Mouse (Mus musculus): Measurements from ENCODE around the gene Bmper.

Bmper gene

DNA sequence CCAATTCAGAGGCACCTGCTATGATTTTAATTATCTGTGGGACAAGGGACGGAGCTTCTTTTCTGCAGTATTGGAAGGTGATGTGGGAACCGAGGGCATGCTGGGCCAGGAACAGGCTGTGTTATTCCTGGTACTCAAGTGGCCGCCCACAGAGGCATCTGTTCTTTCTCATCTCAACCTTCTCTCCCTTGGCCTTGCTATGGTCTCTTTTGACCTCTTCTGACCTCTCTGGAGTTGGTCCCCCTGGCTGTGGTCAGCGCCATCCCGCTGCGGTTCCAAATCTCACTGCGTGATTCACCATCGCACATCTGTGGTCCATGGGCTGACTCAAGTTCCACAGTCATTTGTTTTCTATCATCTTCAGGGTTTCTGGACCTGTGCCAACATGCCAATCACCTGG is 77.5 kb downstream of the Bmper start:
- no peak for DNase-seq (ENCODE audit: low spot score in 2 of 2)

DNA sequence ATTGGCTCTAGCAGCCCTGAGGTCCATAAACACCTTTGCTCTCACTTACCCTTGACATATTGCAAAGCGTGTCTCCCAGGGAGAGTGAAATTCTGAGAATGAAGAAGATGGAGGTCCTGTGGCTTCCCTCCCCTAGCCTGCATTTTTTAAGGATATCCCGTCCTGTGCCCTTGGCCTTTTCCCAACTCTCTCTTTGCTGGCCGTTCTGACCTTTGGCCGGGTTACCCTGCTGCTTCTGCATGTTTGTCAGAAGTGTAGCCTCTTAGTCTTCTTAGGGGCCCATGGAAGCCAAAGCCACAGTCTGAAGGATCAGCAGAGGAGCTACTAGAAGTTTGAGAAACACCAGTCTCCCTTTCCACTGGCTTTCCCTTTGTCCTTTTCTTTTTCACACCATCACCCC is 82.8 kb downstream of the Bmper start:
- DNase-seq (ENCODE audit: low spot score in 2 of 2), result no peak

DNA sequence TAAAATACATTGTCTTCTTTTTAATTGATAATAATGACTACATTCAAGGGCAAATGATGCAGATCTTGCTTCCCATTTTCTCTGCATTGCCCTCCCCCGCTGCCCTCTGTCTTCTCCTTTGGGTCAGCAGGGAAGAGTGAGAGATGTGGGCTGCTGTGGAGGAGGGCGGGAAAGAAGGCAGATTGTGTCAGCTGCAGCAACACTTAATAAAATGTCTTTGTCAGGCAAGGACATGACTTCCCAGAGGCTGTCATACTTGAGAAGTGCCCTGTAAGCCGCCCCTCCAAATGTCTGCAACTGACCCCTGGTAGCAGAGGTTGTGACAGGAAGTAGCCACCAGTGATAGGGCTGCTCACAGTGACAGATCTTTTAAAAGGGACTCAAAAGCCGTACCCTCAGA is 83.3 kb downstream of the Bmper start:
- DNase-seq (ENCODE audit: low spot score in 2 of 2), result no peak

DNA sequence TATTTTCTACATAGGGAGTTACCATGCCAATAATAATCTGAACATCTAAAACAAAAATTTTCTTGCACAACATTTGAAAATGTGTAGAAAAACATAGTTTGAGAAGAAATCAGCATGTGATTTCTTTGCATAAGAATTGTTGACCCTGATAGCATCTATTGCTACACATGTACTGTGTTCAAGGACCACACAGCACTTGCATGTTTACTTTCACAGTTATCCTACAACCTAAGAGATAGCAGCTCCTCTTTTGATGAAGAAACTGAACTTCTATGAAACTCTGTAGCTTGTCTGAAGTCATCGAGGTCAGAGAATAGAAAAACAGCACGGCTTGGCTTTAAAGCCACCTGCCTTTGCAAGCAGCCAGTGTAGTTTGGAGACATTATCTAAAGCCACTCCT is 85.0 kb downstream of the Bmper start:
- no peak for DNase-seq (ENCODE audit: low spot score in 2 of 2)

DNA sequence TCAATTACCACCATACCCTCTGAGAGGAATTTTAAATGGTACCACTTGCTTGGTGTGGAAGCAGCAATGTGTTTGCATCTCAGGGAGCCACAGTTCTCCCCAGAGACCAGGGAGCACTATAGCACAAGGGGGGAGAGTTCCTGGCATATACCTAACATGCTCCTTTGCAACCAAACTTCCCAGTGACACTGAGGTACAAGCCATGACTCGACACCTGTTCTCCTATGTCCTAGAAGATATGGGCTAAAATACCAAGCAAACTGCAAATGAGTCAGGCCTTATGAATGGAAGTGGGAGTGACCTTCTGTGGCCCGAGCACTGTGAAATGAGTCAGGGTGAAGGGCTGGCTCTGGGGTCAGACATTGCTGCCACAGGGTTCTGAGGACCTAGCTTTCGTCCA is 88.1 kb downstream of the Bmper start:
- DNase-seq (ENCODE audit: low spot score in 2 of 2), result no peak

DNA sequence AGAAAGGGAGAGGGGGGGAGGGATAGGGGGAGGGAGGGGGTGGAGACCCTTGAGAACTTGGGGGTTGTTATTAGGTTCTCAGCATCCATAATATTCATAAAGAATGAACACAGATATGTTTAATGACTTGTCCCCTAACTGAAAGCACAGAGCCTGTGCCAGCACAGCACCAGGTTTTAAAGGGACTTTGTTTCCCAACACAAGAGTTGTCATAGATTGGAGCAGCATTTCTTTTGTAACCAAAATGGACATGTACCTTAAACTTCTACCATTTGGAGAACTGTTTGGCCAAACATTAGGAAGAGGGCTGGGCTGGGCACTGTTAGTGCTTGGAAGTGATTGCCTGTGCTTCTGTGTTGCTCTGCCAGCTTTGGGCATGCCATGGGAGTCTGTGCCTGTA is 89.1 kb downstream of the Bmper start:
- DNase-seq (ENCODE audit: low spot score in 2 of 2), result no peak

DNA sequence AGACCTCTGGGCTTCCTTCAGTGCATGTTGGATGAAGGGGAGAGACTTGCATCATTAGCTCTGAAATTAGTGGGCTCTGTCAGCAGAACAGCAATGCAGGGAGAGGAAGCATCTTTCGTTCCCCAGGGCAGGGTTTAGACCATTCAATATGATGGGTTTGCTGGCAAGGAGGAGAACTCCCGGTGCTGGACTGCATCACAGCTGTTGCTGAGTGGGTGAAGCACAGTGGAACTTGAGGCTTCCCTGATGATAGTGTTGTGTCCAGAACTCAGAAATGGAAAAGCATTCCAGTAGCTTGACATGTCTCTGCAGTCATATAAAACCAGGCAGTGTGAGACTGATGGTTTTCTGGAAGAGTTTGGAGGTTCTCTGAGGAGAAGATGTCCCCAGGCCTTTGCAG is 90.0 kb downstream of the Bmper start:
- DNase-seq (ENCODE audit: low spot score in 2 of 2), result no peak

DNA sequence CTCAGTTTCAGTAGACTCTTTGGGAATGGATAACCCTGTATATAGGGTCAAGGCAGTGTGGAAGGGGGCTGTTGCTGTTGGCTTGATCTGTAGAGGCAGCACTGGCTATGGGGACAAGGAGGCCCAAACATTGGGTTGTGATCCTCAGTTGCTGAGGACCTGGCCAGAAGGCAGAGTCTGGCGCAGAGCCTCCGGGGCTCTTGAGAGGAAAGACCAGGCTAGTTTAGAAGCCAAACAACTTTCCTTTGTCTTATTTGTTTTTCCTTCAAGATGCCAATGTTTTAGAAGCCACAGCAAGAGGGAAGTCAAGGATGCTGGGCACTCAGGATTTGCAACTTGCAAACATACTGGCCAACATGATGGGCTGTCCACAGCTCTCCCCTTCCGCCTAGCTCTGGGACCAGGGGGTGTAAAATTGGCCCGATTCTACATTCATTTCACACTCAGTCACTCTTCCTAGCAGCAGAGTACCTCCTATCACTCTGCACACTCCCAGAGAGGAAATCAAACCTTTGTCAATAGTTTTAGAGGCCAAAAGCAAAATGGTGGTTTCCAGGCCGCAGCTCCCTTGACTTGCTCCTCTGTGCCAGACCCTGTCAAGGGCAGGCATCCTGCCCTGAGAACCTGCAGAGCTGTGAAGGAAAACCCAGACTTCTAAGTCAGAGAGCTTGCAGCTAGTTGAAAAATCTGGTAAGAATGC is 92.9 kb downstream of the Bmper start:
- DNase-seq (ENCODE audit: low spot score in 2 of 2), result no peak

DNA sequence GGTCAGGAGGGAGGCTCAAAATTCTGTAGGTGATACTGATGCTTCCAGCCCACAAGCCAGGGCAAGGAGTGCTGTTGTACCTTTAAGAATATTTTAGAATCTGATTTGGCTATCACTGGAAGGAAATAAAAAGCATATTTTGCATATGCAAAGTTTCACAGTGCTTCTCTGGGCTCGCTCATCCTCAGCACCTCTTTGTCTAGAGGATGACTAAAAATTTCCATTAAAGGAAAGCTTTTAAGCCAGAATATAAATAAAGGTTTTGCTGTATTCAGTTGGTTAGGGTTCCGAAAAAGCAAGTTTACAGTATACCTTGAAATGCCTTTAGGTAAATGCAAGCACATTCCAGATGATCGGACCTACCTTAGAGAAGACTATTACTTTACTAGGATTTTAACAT is 105.0 kb downstream of the Bmper start:
- no peak for DNase-seq (ENCODE audit: low spot score in 2 of 2)

DNA sequence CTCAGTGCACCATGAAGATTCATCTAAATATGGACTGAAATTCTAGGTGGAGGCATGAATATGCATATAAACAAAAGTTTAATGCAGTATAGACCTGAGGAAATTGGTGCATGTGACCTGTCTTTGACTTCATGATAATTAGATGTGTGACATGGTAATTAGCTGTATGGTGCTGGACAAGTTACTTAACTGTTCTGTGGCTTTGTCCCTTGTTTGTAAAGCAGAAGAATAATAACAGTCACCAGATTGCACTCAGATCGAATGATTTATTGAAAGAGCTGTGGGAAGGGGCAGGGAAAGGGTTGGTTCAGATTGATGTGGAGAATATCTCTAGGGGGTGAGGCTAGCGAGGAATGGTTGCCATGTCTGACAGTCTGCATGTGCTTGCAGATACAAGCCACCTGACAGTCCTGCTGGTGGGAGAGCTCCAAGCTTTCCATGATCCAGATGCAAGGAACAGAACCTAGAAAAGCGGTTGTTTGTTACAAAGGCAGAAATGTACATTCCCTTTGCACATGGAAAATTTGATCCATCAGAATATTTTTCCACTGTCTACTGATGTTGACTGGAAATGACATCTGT is 110.3 kb downstream of the Bmper start:
- DNase-seq (ENCODE audit: low spot score in 2 of 2), result no peak

DNA sequence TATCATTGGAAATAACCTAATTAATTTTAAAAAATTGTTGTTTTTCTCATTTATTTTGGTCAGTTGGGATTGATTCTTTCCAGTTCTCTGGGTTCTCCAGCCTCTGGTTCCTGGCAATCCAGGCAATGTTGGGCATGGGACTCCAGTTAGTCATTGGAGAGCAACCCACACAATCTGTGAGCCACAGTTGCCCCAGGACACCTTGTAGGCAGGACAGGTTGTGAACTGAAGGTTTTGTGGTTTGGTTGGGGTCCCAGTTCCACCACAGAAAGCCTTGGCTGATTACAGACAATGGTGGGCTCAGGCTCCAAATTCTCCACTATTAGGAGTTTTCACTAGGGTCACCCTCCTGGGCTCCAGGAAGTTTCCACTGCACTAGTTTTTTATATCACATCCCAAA is 117.7 kb downstream of the Bmper start:
- DNase-seq (ENCODE audit: low spot score in 2 of 2), result no peak

DNA sequence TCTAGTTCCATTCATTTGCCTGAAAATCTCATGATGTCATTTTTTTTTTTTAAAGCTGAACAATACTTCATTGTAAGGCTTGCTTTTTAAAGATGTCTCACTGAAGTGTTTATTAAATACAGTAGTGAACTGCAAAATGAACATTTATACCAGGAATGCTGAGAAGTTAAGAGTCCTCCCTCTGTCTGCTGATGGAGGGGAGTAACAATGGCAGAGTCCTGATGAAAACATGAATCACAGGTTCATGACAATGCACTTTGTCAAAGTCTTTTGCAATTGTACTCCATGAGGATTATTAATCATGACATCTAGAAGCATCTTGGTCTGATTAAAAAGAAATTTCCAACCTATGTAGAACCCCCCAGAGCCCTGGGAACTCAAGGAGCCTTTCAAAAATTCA is 118.4 kb downstream of the Bmper start:
- DNase-seq (ENCODE audit: low spot score in 2 of 2), result no peak

DNA sequence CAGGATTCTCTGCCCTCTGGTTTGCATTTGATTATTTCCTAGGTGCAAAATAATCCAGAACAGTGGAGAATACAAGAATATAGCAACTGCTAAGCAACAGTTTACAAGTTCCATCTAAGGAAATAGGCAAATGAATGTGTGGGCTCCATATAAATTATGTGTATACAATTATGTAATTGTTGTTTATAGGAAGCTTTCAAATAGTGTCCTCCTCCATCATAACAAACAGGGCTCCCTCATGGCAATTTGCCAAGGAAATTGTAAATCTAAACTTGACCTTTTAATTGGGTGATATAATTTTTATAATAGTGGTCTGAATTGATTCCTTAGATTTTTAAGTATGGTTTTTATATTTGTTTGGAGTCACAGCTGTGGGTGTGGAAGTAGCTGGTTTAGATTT is 121.5 kb downstream of the Bmper start:
- DNase-seq (ENCODE audit: low spot score in 2 of 2), result no peak

DNA sequence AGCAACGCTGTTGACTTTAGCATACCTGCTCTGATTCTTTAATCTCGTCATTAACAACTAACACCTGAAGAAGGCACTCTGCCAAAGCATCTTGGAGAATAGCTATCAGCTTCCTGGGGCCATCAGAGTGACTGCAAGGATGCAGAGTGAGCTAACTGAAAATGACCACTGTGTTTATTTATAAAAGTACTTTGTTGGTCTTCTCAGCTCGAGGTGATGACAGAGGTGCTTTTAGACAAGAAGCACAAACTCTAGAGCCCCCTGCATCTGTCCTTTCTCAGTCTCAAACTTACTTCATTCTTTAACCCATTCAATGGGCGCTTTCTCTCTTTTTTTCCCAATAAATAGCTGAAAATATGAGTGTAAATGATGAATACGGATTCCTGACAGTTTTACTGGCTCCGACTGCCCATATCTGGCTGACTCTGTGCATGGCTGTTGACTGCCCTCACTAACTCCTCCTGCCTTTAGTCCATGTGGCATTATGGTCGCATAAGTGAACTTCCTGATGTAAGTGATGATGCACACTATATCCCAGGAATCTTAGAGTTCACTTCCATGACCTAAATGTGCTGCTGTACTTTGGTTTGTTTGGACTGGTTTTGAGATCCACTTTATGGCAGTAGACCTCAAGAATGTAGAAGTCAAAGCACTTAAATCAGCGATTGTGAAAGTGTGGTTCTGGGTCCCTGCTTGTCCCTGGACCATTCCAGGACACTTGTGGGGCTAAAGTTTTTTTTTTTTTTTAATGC is 122.4 kb downstream of the Bmper start:
- DNase-seq (ENCODE audit: low spot score in 2 of 2), result no peak

DNA sequence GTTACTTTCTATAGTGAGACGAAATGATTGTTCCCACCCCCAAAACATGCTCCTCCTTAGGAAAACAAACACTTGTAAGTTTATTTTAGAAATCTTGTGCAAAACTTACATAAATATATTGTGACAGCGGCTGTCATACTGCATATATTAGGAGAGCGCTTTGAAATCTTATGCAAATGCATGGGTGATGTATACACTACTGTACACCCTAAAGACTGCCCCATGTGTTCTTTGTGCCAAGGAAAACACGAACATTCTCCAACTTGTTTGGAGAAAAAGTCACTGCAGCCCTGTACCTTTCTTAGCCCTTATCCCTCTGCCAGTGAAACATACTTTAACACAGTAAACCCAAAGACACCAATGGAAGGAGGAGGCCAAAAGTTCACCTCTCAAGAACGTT is 126.7 kb downstream of the Bmper start:
- no peak for DNase-seq (ENCODE audit: low spot score in 2 of 2)

DNA sequence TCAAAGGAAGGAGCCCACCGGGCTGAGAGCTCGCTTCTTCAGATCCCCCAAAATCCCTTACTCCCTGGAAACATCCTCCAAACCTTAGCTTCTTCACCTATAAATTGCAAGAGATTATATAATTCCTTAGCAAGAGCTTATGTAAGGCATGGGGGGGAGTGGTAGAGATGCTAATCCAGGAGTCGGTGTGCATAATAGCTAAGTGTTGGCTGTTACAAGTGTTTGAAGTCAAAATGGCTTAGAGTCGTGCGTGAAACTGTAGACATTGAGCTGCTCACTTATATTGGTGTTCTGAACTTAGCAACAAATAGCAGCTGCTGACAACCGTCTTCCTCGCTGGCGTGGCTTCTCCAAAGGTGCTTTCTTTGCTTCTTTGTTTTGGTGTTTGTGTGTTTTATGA is 128.5 kb downstream of the Bmper start:
- no peak for DNase-seq (ENCODE audit: low spot score in 2 of 2)

DNA sequence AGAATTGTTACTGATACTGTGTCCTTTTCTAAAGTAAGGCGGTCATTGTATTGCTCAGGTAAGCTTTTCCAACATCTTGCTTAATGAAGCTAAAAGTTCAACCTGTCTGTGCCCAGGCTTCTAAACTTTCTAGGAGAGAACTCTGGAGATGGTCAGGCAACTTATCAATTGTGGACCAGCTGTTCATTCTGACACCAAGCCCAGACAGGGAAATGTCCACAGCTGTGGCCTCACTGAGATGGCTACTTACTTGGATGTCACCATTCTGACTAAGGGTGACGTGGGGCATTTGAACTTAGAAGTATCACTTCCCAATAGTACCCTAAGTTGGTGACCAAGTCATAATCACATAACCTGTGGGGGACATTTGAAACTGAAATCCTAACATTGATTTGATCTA is 129.5 kb downstream of the Bmper start:
- no peak for DNase-seq (ENCODE audit: low spot score in 2 of 2)

DNA sequence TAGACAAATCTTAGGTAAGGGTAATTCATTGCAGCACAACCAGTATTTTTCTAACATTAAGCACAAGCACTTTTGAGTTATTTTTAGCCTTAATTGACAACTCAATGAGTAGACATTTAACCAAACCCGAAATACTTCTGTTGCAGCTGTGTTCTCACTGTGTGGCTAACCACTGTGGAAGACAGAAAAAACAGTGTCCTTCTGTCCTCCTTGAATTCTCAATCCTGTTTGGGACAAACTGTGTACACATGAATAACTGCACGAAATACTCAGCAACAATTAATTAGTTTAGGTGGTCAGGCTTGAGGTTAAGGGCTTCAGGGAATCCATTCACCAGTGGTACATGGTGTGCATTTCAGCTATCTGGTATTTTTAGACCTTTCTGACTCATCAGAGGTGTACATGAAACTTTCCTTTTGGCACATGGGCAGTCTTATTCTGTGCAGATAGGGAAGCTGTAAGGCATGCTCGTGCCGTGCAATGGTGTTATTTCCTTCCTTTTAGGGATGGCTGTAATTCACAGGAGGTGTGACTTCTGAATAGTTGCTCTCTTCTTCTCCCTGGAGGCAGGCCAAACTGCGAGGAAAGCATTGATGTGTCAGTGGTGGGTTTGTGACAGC is 131.4 kb downstream of the Bmper start:
- DNase-seq (ENCODE audit: low spot score in 2 of 2), result no peak

DNA sequence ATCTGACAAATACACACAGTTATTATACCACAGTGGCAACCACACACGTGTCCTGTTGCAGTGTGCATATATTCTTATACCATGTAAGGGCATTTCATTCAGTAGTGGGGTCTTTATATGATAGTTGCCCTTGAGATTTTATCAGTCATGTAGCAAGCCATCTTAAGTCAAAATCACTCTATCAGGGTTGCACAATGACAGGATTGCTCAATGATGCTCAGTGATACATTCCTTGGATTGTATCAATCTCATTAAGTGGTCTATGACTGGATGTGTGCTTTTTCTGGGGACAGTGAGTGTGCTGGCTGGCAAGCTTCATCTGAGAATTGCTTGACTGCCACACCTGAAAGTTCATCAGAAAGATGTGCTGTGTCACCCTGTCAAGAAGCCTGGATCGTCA is 135.2 kb downstream of the Bmper start:
- no peak for DNase-seq (ENCODE audit: low spot score in 2 of 2)

DNA sequence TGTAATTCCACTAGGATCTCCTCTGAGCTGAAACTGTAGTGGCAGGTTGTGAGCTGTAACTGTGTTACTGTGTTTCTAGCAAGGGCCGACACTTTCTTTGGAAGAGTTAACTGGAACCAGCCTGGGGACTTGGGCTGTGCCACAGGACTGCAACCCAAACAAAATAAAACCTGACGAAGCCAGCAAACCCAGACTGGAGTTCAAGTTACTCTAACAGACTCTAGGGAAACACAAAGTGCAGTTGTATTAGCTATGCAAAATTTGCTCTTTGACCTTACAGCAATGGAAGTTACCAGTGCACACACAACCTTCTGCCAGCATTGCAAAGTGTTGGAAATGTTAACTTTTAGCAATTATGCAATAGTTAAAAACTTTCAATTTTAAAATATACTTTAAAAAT is 140.3 kb downstream of the Bmper start:
- no peak for DNase-seq (ENCODE audit: low spot score in 2 of 2)

DNA sequence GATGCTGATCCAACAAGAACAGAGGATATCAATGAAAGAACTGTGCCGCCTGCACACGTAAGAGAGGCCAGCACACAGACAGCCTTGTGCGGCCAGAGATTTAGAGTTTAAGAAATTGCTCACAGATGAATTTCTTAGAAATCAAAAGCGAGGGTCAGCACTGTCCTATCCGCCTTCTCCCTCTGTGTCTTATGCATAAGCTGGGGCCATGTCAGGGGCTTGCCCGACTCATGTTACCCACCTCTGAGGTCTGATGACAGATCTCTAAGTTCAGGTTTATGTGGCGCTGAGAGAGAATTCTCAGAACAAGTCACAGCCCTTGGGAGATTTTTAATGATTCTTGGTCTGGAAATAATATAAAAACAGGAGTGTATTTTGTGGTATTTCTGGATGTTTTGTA is 140.7 kb downstream of the Bmper start:
- DNase-seq (ENCODE audit: low spot score in 2 of 2), result no peak

DNA sequence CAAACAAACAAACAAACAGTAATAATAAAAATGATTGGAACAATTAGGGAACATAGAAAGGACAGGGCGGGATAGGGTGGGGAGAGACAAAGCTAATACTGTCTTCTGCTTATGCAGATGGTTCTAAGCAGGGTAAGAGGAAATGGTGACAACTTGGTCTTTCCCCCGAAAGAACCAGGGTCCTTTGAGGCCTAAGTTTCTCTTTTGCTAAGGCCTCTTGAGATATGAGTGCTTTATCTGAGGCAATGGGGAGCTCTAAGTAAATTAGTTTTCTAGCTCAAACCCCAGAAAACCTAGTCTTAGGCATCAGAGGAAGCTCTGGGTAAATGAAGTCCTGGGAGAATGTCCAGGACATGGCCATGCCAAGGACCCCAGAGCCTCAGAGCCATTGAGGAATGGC is 141.2 kb downstream of the Bmper start:
- no peak for DNase-seq (ENCODE audit: low spot score in 2 of 2)

DNA sequence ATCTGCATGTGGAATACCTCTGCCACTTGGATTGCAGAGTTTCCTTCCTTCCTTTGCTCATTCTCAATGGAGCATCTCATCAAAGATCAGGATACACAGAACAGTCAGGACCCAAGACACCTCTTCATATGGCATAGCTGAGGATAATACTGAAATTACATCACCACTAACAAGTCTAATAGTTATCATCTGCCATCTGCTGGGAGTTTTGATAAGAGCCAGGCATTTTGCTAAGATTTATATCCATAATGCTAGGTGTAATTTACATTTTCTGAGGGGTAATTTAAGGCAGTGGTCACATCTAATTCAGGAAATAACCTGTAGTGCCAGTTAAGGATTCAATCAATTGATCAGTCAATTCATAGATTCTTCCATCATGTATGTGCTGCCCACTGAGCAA is 145.2 kb downstream of the Bmper start:
- no peak for DNase-seq (ENCODE audit: low spot score in 2 of 2)
